Mouse (Mus musculus) midbrain, embryonic 16.5 days (tissue): Measurements from ENCODE around the gene 4930404N11Rik. TPM values are rescaled to one million over a fixed set of nuclear protein-coding genes. Genes with fewer than 3 reads are reported as not detected.

ENCODE experiments used
- ATAC-seq: fragments of 200-750 bp; cut with Nextera tagmentation; 2 replicates; pipeline ENCODE4 v1.8.0; 2017; ENCODE audit warnings: moderate TSS enrichment
- H3K27ac ChIP-seq: fragments of 300-500 bp; sonication (generic); 2 replicates; pipeline ENCODE4 v1.5.1; 2014; ENCODE audit warnings: mild to moderate bottlenecking, low read length, mixed read lengths
- H3K27me3 ChIP-seq: fragments of 300-500 bp; sonication (generic); 2 replicates; pipeline ENCODE4 v1.6.1; 2014; ENCODE audit warnings: low read depth, low read length, mixed read lengths; ENCODE audit not compliant: control insufficient read depth, insufficient read depth
- H3K36me3 ChIP-seq: fragments of 300-500 bp; sonication (generic); 2 replicates; pipeline ENCODE4 v1.6.1; 2014; ENCODE audit warnings: mild to moderate bottlenecking, low read length, moderate library complexity, mixed read lengths; ENCODE audit not compliant: control insufficient read depth, insufficient read depth
- H3K4me1 ChIP-seq: fragments of 300-500 bp; sonication (generic); 2 replicates; pipeline ENCODE4 v1.6.1; 2014; ENCODE audit warnings: mild to moderate bottlenecking, low read length, mixed read lengths; ENCODE audit not compliant: control insufficient read depth, insufficient read depth
- H3K4me2 ChIP-seq: fragments of 300-500 bp; sonication (generic); 2 replicates; pipeline ENCODE4 v1.6.1; 2014; ENCODE audit warnings: mild to moderate bottlenecking, low read length, mixed read lengths
- H3K4me3 ChIP-seq: fragments of 300-500 bp; sonication (generic); 2 replicates; pipeline ENCODE4 v1.5.1; 2014; ENCODE audit warnings: low read depth, mild to moderate bottlenecking, low read length, moderate library complexity, mixed read lengths
- H3K9ac ChIP-seq: fragments of 300-500 bp; sonication (generic); 2 replicates; pipeline ENCODE4 v1.6.1; 2014; ENCODE audit warnings: low read depth, low read length, mixed read lengths
- H3K9me3 ChIP-seq: fragments of 300-500 bp; sonication (generic); replicated peaks from 2 replicates; pipeline ENCODE4 v1.6.1; 2014; ENCODE audit warnings: mild to moderate bottlenecking, low read length, mixed read lengths; ENCODE audit not compliant: control insufficient read depth, poor library complexity, severe bottlenecking
- WGBS: fragments of 180-500 bp; shearing (Covaris S2); extraction: QIAGEN DNeasy Blood & Tissue Kit; methylation state at CpG from one replicate; pipeline ENCODE4 v1.1.7; 2014; 5-methylcytosine and 5-hydroxymethylcytosine counted together
- polyA plus RNA-seq: library from polyadenylated mRNA; unstranded; fragments of >200 nt; fragmentation: Nextera tagmentation; extraction: Ambion mirVana; gene quantifications from 2 replicates; pipeline ENCODE4 v1.2.1, GENCODE M21; 2015

The 4930404N11Rik gene
- polyA plus RNA-seq, 1 experiment from 2014 or later: 0.63 TPM

- H3K27ac ChIP-seq: no peak overlapping the region
- no peak overlapping the region for H3K4me3 ChIP-seq
- no peaks in the 10 kb centered on the region for H3K27me3 ChIP-seq
- H3K4me2 ChIP-seq: no peak overlapping the region
- no peaks in the 10 kb centered on the region for H3K9me3 ChIP-seq
- ATAC-seq: no peak
- H3K9ac ChIP-seq: no peak overlapping the region
- H3K36me3 ChIP-seq: peaks cover 13% of the 10 kb centered on the region; the same call in 1 of the 2 replicates
- 74% methylated on average over 4 of the region's 4 CpGs for WGBS
- H3K4me1 ChIP-seq: peaks cover 4% of the 10 kb centered on the region; the same call in 1 of the 2 replicates
Observed at GRCm38 (mm10) chr10:81395865-81396264, 30.2 kb upstream of the 4930404N11Rik start.

- no peaks in the 10 kb centered on the region for H3K27me3 ChIP-seq
- no peak for ATAC-seq
- H3K27ac ChIP-seq: no peak overlapping the region
- no peaks in the 10 kb centered on the region for H3K9me3 ChIP-seq
- H3K4me1 ChIP-seq: peaks cover 4% of the 10 kb centered on the region; the same call in 1 of the 2 replicates
- WGBS: 15% methylated on average over 5 of the region's 5 CpGs
- no peak overlapping the region for H3K4me3 ChIP-seq
- H3K4me2 ChIP-seq: no peak overlapping the region
- H3K9ac ChIP-seq: no peak overlapping the region
- peaks cover 8% of the 10 kb centered on the region; the same call in 1 of the 2 replicates for H3K36me3 ChIP-seq
Observed at GRCm38 (mm10) chr10:81395127-81395526, 29.5 kb upstream of the 4930404N11Rik start.

- 5% methylated on average over 19 of the region's 19 CpGs for WGBS
- Histone ChIP-seq H3K27me3 (no peaks in the 10 kb centered on the region), H3K4me1 (peaks cover 4% of the 10 kb centered on the region; the same call in 1 of the 2 replicates), H3K4me2 (peak overlapping the region; percentile 42), H3K9ac (peak overlapping the region; percentile 46), H3K4me3 (no peak overlapping the region), H3K36me3 (peaks cover under 1% of the 10 kb centered on the region; the same call in 1 of the 2 replicates), H3K9me3 (no peaks in the 10 kb centered on the region), H3K27ac (no peak overlapping the region)
- no peak for ATAC-seq
Observed at GRCm38 (mm10) chr10:81393456-81394063, 27.9 kb upstream of the 4930404N11Rik start.

- H3K4me1 ChIP-seq: peaks cover 4% of the 10 kb centered on the region; the same call in 1 of the 2 replicates
- no peaks in the 10 kb centered on the region for H3K27me3 ChIP-seq
- H3K9ac ChIP-seq: peak within 1 kb of the TSS; percentile 46
- no peaks in the 10 kb centered on the region for H3K9me3 ChIP-seq
- WGBS: 71% methylated on average over 13 of the region's 14 CpGs
- no peak within 1 kb of the TSS for H3K4me3 ChIP-seq
- H3K36me3 ChIP-seq: peaks cover 7% of the 10 kb centered on the region
- no peak within 1 kb of the TSS for H3K27ac ChIP-seq
- peak within 1 kb of the TSS; percentile 42 for H3K4me2 ChIP-seq
- ATAC-seq: no peak
Observed at GRCm38 (mm10) chr10:81392781-81393185, 27.2 kb upstream of the 4930404N11Rik start, which contains the start of gene Smim24. Gene Smim24, plus strand, starts transcription at chr10:81393051.

GRCm38 (mm10) chr10:81392270-81392669 lies 26.7 kb upstream of the 4930404N11Rik start:
- no peak for ATAC-seq
- no peaks in the 10 kb centered on the region for H3K27me3 ChIP-seq

GRCm38 (mm10) chr10:81390678-81390965 lies 25.0 kb upstream of the 4930404N11Rik start:
- 90% methylated on average over 13 of the region's 13 CpGs for WGBS
- no peak overlapping the region for H3K9ac ChIP-seq
- ATAC-seq: no peak

More at GRCm38 (mm10) chr10:81392270-81392669, 26.7 kb upstream of the 4930404N11Rik start:
- Histone ChIP-seq H3K4me2 (no peak overlapping the region), H3K27ac (no peak overlapping the region), H3K9ac (no peak overlapping the region), H3K9me3 (no peaks in the 10 kb centered on the region), H3K4me1 (peaks cover 4% of the 10 kb centered on the region; the same call in 1 of the 2 replicates), H3K4me3 (no peak overlapping the region), H3K36me3 (peaks cover 8% of the 10 kb centered on the region)
- 82% methylated on average over 6 of the region's 6 CpGs for WGBS

GRCm38 (mm10) chr10:81389801-81390677 lies 24.4 kb upstream of the 4930404N11Rik start:
- peaks cover 14% of the 10 kb centered on the region for H3K4me1 ChIP-seq
- 52% methylated on average over 23 of the region's 23 CpGs for WGBS
- H3K4me3 ChIP-seq: no peak overlapping the region
- H3K4me2 ChIP-seq: no peak overlapping the region
- no peak overlapping the region for H3K27ac ChIP-seq
- no peaks in the 10 kb centered on the region for H3K9me3 ChIP-seq
- H3K27me3 ChIP-seq: no peaks in the 10 kb centered on the region
- H3K36me3 ChIP-seq: peaks cover 12% of the 10 kb centered on the region
- H3K9ac ChIP-seq: no peak overlapping the region
- no peak for ATAC-seq

More at GRCm38 (mm10) chr10:81390678-81390965, 25.0 kb upstream of the 4930404N11Rik start:
- Histone ChIP-seq H3K4me3 (no peak overlapping the region), H3K27me3 (no peaks in the 10 kb centered on the region), H3K36me3 (peaks cover 12% of the 10 kb centered on the region), H3K27ac (no peak overlapping the region), H3K4me2 (no peak overlapping the region), H3K9me3 (no peaks in the 10 kb centered on the region), H3K4me1 (peaks cover 8% of the 10 kb centered on the region)

GRCm38 (mm10) chr10:81389373-81389772 lies 23.8 kb upstream of the 4930404N11Rik start:
- Histone ChIP-seq H3K27me3 (no peaks in the 10 kb centered on the region), H3K4me2 (no peak overlapping the region), H3K9me3 (no peaks in the 10 kb centered on the region), H3K27ac (no peak overlapping the region), H3K4me1 (peaks cover 17% of the 10 kb centered on the region), H3K36me3 (peaks cover 12% of the 10 kb centered on the region), H3K4me3 (no peak overlapping the region), H3K9ac (no peak overlapping the region)
- ATAC-seq: no peak
- WGBS: 44% methylated on average over 3 of the region's 3 CpGs
